Mouse (Mus musculus) ovary, postnatal 14 days (tissue): ENCODE data around the gene Alox12e.

Source experiments
- DNase-seq: peaks from one replicate; pipeline ENCODE4 v3.0.0; 2022; ENCODE audit warnings: low spot score

The Alox12e gene

GRCm38 (mm10) chr11:70284757-70285156, 37.7 kb downstream of the Alox12e start:
- DNase-seq, result no peak

GRCm38 (mm10) chr11:70283666-70284065, 38.8 kb downstream of the Alox12e start:
- DNase-seq, result no peak

- DNase-seq, result no peak
These were observed 42.0 kb downstream of the Alox12e start for GRCm38 (mm10) chr11:70280441-70280840.

GRCm38 (mm10) chr11:70278961-70279360, 43.5 kb downstream of the Alox12e start:
- DNase-seq, result no peak

- no peak for DNase-seq
These were observed 50.8 kb downstream of the Alox12e start for GRCm38 (mm10) chr11:70271641-70272040.

- DNase-seq, result no peak
These were observed 56.0 kb downstream of the Alox12e start for GRCm38 (mm10) chr11:70266405-70266804.

- no peak for DNase-seq
These were observed 56.6 kb downstream of the Alox12e start for GRCm38 (mm10) chr11:70265819-70266218.
